Mouse (Mus musculus) lung, adult 18-20 months (tissue): ENCODE measurements around the gene Dcst2.
A peak's percentile ranks its signal among the peaks of the same experiment; 100 is the strongest.

Experiments
- DNase-seq, 2 experiments: peaks; one replicate each; pipeline ENCODE4 v3.0.0; 2022; ENCODE audit warnings: mixed read lengths in 2 of 2

The Dcst2 gene

DNA sequence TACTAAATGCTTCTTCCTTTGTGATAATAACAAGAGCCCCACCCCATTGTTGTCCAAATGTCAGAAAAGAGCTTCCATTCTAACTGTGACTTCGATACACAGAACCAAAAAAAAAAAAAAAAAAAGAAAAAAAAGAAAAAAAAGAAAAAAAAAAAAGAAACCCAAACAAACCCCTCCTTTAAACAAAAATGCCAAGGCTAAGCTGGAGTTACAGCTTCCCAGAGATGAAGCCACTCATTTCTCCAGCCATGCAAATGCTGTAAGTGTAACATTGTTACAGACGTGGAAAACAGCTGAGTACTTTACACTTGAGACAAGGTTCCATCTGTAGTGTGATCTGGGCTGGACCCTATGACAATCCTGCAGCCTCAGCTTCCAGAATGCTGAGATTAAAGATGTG is 55.4 kb downstream of the Dcst2 start:
- DNase-seq: no peak

DNA sequence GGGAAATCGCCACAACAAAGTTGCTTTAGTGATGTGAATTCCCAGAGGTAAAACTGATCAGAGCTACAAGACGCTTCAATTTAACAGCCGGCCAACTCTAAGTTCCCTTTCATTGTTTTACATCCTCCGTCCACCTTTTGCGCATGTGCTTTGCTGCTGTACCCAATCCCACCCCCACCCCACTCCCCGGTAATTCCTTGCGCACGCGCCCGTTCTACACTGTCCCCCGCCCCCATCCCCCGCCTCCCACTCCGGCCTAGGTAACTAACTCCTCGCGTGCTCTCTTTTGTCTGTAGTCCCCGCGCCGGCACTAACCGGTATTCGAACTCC is 56.0 kb downstream of the Dcst2 start:
- no peak for DNase-seq

DNA sequence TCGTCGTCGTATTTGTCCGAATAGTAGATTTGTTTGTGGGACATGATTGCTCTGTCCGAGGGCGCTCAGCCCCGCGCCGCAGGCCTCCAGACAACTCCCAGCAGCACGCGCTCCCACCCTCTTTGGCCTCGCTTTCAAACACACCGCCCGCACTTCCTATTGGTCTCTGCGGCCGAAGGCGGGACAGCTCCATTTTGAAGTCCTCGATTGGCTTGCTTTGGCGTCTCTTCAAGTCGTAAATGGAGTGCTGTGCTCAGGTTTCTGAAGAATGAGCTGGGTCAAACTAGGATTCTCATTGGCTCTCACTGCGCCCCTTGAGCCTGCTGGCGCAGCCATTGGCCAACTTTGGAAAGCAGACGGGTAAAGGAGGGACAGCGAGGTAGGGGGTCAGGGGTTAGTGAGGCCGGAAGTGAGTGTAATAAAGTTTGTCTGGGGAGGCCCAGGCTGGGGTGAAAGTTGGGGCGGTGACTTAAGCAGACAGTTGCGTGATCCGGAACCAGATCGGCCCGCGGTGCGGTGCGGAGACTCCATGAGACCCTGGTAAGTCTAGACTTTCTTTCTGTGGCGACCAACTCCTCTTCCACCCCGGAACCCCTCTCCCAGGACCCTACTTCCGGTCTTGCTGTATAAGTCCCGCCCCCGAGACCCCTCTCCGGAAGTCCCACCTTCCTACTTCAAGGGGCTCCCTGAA is 56.5 kb downstream of the Dcst2 start, which contains the start of the genes Cks1b and Shc1:
Gene Cks1b (minus strand): TSS at position 214 of the 691 bp plus-strand sequence.
Gene Shc1 (plus strand): TSS at position 274 of the 691 bp plus-strand sequence.
- peak; percentile 98 for DNase-seq

DNA sequence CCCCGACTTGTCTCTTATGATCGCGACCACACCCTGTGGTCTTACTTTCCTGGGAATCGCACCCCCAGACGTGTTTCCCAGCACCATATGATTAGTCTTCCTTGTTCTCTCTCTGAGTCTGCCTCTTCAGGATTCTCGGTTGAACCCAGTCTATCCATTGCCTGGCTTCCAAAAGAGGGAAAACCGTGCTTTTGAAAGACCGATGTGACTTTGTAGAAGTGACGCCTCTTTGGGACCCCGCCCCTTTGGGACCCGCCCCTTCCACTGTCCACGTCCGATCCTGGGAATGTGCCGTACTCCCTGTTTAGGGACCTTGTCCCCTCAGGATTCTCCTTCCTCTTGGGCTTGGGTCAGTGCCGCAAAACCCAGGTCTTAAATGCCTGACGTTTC is 57.1 kb downstream of the Dcst2 start:
- peak; percentile 81 to 90 for DNase-seq

DNA sequence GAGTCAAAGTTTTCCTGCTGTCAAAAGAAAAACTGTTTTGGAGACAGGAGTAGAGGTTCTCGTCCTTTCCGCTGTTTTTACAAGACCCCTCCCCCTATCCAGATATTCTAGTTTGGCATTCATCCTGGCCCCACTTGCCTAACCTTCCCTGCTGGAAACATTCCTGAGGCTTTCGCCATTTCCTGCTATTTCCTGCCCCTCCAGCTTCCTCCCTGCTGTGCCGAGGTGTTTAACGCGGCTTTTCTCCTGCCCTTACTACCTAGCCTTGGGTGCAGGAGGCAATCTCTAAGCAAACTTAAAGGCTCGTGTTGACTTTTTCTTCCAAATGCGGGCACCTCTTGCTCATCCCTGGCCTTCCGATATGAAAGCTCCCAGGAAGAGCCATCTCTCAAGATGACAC is 57.8 kb downstream of the Dcst2 start:
- DNase-seq: peak; percentile 82 to 89

GRCm38 (mm10) chr3:89419981-89420380 is 58.2 kb downstream of the Dcst2 start:
- peak; percentile 46 to 65 for DNase-seq

GRCm38 (mm10) chr3:89420421-89420820 is 58.6 kb downstream of the Dcst2 start:
- no peak for DNase-seq

DNA sequence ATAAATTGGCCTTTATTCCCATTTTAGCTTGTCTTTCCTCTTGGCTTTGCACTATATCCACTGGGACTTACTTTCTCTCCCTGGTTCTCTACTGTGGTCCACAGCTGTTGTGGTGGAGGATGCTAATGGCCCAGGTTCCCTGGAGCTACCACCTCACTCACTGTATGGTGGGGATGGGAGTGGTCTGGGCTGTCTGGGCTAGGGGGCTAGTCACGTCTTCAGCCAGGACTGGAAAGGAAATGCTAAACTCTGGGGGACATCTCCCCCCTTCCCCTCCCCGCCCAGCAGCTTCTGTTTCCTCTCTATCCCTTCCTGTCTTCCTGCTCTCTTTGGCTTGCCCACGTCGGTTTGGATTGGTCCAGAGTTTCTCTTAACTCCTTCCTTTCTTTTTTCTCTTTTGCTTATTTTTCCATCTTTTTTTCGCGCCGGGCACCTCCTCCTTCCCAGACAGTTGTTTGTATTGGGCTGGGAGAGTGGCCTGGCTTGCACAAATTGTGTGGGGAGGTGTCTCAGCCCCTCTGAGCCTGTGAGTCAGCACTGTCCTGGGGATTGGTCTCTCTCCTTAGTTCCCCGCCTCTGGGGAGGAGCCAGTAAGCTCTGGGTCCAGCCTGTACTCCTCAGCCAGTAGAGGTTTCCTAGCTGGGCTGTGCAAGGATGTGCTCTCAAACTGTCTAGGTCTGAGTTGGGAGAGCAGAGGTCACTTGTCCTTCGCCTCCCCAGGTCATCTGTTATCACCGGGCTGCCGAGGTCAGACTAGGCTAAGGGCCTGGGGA is 59.4 kb downstream of the Dcst2 start:
- peak; percentile 90 to 93 for DNase-seq

GRCm38 (mm10) chr3:89421810-89422473 is 60.2 kb downstream of the Dcst2 start:
- no peak for DNase-seq

- DNase-seq: no peak
Measured at GRCm38 (mm10) chr3:89422556-89423205, 60.9 kb downstream of the Dcst2 start.

DNA sequence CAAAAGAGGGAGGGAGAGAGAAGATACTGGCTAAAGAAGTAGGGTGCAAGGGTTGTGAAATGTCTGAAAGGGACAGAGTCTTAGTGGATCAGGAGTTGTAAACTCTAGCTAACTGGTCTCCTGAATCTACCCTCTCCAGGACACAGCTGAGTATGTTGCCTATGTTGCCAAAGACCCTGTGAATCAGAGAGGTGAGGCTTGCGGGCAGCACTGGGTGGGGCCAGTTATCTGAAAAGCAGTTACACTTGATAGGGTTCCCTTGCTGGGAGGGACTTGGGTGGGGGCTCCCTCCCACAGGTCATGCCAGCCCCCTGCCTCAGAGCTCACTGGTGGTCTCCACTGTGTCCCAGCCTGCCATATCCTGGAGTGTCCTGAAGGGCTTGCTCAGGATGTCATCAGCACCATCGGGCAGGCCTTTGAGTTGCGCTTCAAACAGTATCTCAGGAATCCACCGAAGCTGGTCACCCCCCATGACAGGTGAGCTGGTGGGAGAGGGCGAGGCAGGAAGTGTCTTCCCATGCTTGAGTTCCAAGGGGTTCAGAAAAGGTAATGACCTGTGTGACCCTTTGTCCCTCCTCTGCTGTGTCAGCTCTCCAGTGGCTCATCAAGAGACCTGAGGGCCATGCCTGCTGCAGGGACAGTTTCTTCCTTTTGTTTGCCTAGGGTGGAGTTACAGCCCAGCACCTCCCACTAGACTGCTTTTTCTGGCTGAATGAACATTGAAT is 62.8 kb downstream of the Dcst2 start:
- no peak for DNase-seq

DNA sequence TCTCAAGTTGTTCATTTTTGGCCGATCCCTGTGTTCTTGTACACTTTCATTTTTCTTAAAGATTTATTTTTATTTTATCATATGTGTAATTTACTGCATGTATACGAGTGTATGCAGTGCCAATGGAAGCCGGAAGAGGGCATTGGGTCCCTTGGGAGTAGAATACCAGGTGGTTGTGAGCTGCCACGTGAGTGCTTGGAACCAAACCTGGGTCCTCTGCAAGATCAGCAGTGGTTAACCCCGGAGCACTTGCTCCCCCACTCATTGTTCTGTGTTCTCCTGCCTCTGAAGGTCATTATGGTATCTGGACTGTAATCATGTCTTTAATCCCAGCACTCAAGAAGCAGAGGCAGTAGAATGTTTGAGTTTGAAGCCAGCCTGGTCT is 63.4 kb downstream of the Dcst2 start:
- no peak for DNase-seq

- DNase-seq: no peak
Measured at GRCm38 (mm10) chr3:89425876-89426275, 64.1 kb downstream of the Dcst2 start.
